Mouse (Mus musculus) layer of hippocampus, postnatal 14 days (tissue): ENCODE measurements around the gene Myh6. TPM values are rescaled to one million over a fixed set of nuclear protein-coding genes. Genes with fewer than 3 reads are reported as not detected.

Source experiments
- DNase-seq, 2 experiments: peaks; one replicate each; pipeline ENCODE4 v3.0.0; 2021 to 2022; ENCODE audit warnings: low spot score in 2 of 2, mixed read lengths in 1 of 2
- total RNA-seq, 2 experiments: library from RNA; stranded (reverse); gene quantifications; 2 replicates each; pipeline ENCODE4 v1.2.3; 2021

The Myh6 gene
- total RNA-seq, 2 experiments from 2014 or later: 2.0 to 2.8 TPM

- DNase-seq: no peak
Measured at GRCm38 (mm10) chr14:54937361-54938182, 29.2 kb downstream of the Myh6 start.

- DNase-seq: no peak
Measured at GRCm38 (mm10) chr14:54936831-54937160, 29.9 kb downstream of the Myh6 start.

- peak; percentile 59 to 82 for DNase-seq
Measured at GRCm38 (mm10) chr14:54935904-54936830, 30.6 kb downstream of the Myh6 start, which contains the start of gene Cmtm5. TSS of gene Cmtm5 (plus strand) at chr14:54936261.

- no peak for DNase-seq
Measured at GRCm38 (mm10) chr14:54932645-54933150, 34.0 kb downstream of the Myh6 start, which contains the start of gene Il25. TSS of gene Il25 (plus strand) at chr14:54932695.

GRCm38 (mm10) chr14:54930431-54930830 lies 36.3 kb downstream of the Myh6 start:
- no peak for DNase-seq

GRCm38 (mm10) chr14:54929801-54930200 lies 36.9 kb downstream of the Myh6 start:
- no peak for DNase-seq

GRCm38 (mm10) chr14:54927296-54927695 lies 39.4 kb downstream of the Myh6 start:
- DNase-seq: no peak

- DNase-seq: peak; percentile 52 to 57
Measured at GRCm38 (mm10) chr14:54926401-54927158, 40.1 kb downstream of the Myh6 start.

- peak; percentile 55 to 62 for DNase-seq
Measured at GRCm38 (mm10) chr14:54925349-54926342, 41.1 kb downstream of the Myh6 start, which contains the start of gene Efs. TSS of gene Efs (minus strand) at chr14:54926126.

- no peak for DNase-seq
Measured at GRCm38 (mm10) chr14:54924641-54925348, 41.9 kb downstream of the Myh6 start.

GRCm38 (mm10) chr14:54920076-54920685 lies 46.5 kb downstream of the Myh6 start:
- DNase-seq: no peak

GRCm38 (mm10) chr14:54913343-54913742 lies 53.4 kb downstream of the Myh6 start:
- no peak for DNase-seq

GRCm38 (mm10) chr14:54912886-54913285 lies 53.8 kb downstream of the Myh6 start, which contains the start of gene Slc22a17:
TSS of gene Slc22a17 (minus strand) at chr14:54913132.
- DNase-seq: peak; percentile 83 to 89

- DNase-seq: peak in 1 of 2 experiments; percentile 41
Measured at GRCm38 (mm10) chr14:54912109-54912850, 54.4 kb downstream of the Myh6 start.

GRCm38 (mm10) chr14:54908682-54909081 lies 58.0 kb downstream of the Myh6 start:
- no peak for DNase-seq

- no peak for DNase-seq
Measured at GRCm38 (mm10) chr14:54903641-54904040, 63.1 kb downstream of the Myh6 start.

- DNase-seq: peak; percentile 75 to 91
Measured at GRCm38 (mm10) chr14:54900383-54900782, 66.3 kb downstream of the Myh6 start.

GRCm38 (mm10) chr14:54897445-54897844 lies 69.3 kb downstream of the Myh6 start:
- no peak for DNase-seq
